Mouse (Mus musculus): Measurements from ENCODE around the gene C77080. TPM values are rescaled to one million over a fixed set of nuclear protein-coding genes. Genes with fewer than 3 reads are reported as not detected.

The C77080 gene
- polyA plus RNA-seq, 1 experiment from 2014 or later: 3.6 TPM

GRCm38 (mm10) chr4:129239075-129239474 lies 22.1 kb downstream of the C77080 start:
- H3K27ac ChIP-seq (ENCODE audit: low read depth, low read length): 0 out of 2 replicates have a peak overlapping the region, but pooled peaks have one; percentile 47
- H3K4me1 ChIP-seq (replicated peaks; ENCODE audit: control insufficient read depth, insufficient read depth, low read length): peaks cover 6% of the 10 kb centered on the region
- H3K4me2 ChIP-seq (replicated peaks; ENCODE audit: low read depth, low read length): peak overlapping the region; percentile 89
- ATAC-seq (ENCODE audit: low FRiP score) (peak; percentile 90), DNase-seq (ENCODE audit: low spot score) (peak; percentile 91)
- WGBS: 0% methylated on average over 12 of the region's 29 CpGs
- H3K9me3 ChIP-seq (ENCODE audit: control insufficient read depth, low read length): no peaks in the 10 kb centered on the region
- H3K4me3 ChIP-seq (ENCODE audit: low read depth, low read length): peak overlapping the region; percentile 79
- no peaks in the 10 kb centered on the region for H3K27me3 ChIP-seq (ENCODE audit: control insufficient read depth, insufficient read depth, low read length)
- H3K9ac ChIP-seq (ENCODE audit: low read depth, low read length): peak overlapping the region; percentile 66
- no peaks in the 10 kb centered on the region for H3K36me3 ChIP-seq (ENCODE audit: control insufficient read depth, insufficient read depth, low read length)

GRCm38 (mm10) chr4:129238579-129239016 lies 22.6 kb downstream of the C77080 start:
- DNase-seq (ENCODE audit: low spot score): no peak
- peak overlapping the region; percentile 79 for H3K4me3 ChIP-seq (ENCODE audit: low read depth, low read length)
- peak; percentile 72 for ATAC-seq (ENCODE audit: low FRiP score)
- no peaks in the 10 kb centered on the region for H3K27me3 ChIP-seq (ENCODE audit: control insufficient read depth, insufficient read depth, low read length)
- 0% methylated on average over 18 of the region's 23 CpGs for WGBS
- H3K9ac ChIP-seq (ENCODE audit: low read depth, low read length): peak overlapping the region; percentile 66
- no peaks in the 10 kb centered on the region for H3K9me3 ChIP-seq (ENCODE audit: control insufficient read depth, low read length)
- H3K4me1 ChIP-seq (replicated peaks; ENCODE audit: control insufficient read depth, insufficient read depth, low read length): peaks cover 6% of the 10 kb centered on the region
- peak overlapping the region; percentile 89 for H3K4me2 ChIP-seq (replicated peaks; ENCODE audit: low read depth, low read length)
- H3K27ac ChIP-seq (ENCODE audit: low read depth, low read length): 0 out of 2 replicates have a peak overlapping the region, but pooled peaks have one; percentile 47
- H3K36me3 ChIP-seq (ENCODE audit: control insufficient read depth, insufficient read depth, low read length): no peaks in the 10 kb centered on the region

GRCm38 (mm10) chr4:129237843-129238441 lies 23.3 kb downstream of the C77080 start:
- DNase-seq (ENCODE audit: low spot score) (peak; percentile 73), ATAC-seq (ENCODE audit: low FRiP score) (no peak; the same call in 1 of the 2 replicates)
- no peak overlapping the region for H3K27ac ChIP-seq (ENCODE audit: low read depth, low read length)
- no peaks in the 10 kb centered on the region for H3K36me3 ChIP-seq (ENCODE audit: control insufficient read depth, insufficient read depth, low read length)
- H3K27me3 ChIP-seq (ENCODE audit: control insufficient read depth, insufficient read depth, low read length): no peaks in the 10 kb centered on the region
- H3K9me3 ChIP-seq (ENCODE audit: control insufficient read depth, low read length): no peaks in the 10 kb centered on the region
- H3K4me2 ChIP-seq (replicated peaks; ENCODE audit: low read depth, low read length): peak overlapping the region; percentile 89
- peaks cover 6% of the 10 kb centered on the region for H3K4me1 ChIP-seq (replicated peaks; ENCODE audit: control insufficient read depth, insufficient read depth, low read length)
- peak overlapping the region; percentile 79 for H3K4me3 ChIP-seq (ENCODE audit: low read depth, low read length)
- WGBS: 6% methylated on average over 21 of the region's 21 CpGs
- peak overlapping the region; percentile 66; the same call in 1 of the 2 replicates for H3K9ac ChIP-seq (ENCODE audit: low read depth, low read length)

- 86% methylated on average over 8 of the region's 8 CpGs for WGBS
- Histone ChIP-seq H3K27ac (ENCODE audit: low read depth, low read length) (no peak overlapping the region), H3K4me3 (ENCODE audit: low read depth, low read length) (no peak overlapping the region), H3K36me3 (ENCODE audit: control insufficient read depth, insufficient read depth, low read length) (no peaks in the 10 kb centered on the region), H3K9me3 (ENCODE audit: control insufficient read depth, low read length) (no peaks in the 10 kb centered on the region), H3K4me2 (replicated peaks; ENCODE audit: low read depth, low read length) (no peak overlapping the region; the same call in 1 of the 2 replicates), H3K4me1 (replicated peaks; ENCODE audit: control insufficient read depth, insufficient read depth, low read length) (peaks cover 6% of the 10 kb centered on the region; the same call in 1 of the 2 replicates), H3K27me3 (ENCODE audit: control insufficient read depth, insufficient read depth, low read length) (no peaks in the 10 kb centered on the region), H3K9ac (ENCODE audit: low read depth, low read length) (no peak overlapping the region)
- no peak for ATAC-seq (ENCODE audit: low FRiP score)
- DNase-seq (ENCODE audit: low spot score): no peak
These were observed 24.9 kb downstream of the C77080 start for GRCm38 (mm10) chr4:129236236-129236813.

GRCm38 (mm10) chr4:129235147-129235546 lies 26.1 kb downstream of the C77080 start:
- H3K4me1 ChIP-seq (replicated peaks; ENCODE audit: control insufficient read depth, insufficient read depth, low read length): peaks cover 6% of the 10 kb centered on the region; the same call in 1 of the 2 replicates

GRCm38 (mm10) chr4:129234488-129234887 lies 26.7 kb downstream of the C77080 start:
- no peak overlapping the region for H3K4me3 ChIP-seq (ENCODE audit: low read depth, low read length)
- H3K27ac ChIP-seq (ENCODE audit: low read depth, low read length): no peak overlapping the region
- peaks cover 6% of the 10 kb centered on the region; the same call in 1 of the 2 replicates for H3K4me1 ChIP-seq (replicated peaks; ENCODE audit: control insufficient read depth, insufficient read depth, low read length)
- 88% methylated on average over 7 of the region's 7 CpGs for WGBS
- no peaks in the 10 kb centered on the region for H3K9me3 ChIP-seq (ENCODE audit: control insufficient read depth, low read length)
- H3K9ac ChIP-seq (ENCODE audit: low read depth, low read length): no peak overlapping the region
- no peaks in the 10 kb centered on the region for H3K27me3 ChIP-seq (ENCODE audit: control insufficient read depth, insufficient read depth, low read length)
- no peak overlapping the region for H3K4me2 ChIP-seq (replicated peaks; ENCODE audit: low read depth, low read length)
- ATAC-seq (ENCODE audit: low FRiP score) (no peak), DNase-seq (ENCODE audit: low spot score) (no peak)
- H3K36me3 ChIP-seq (ENCODE audit: control insufficient read depth, insufficient read depth, low read length): no peaks in the 10 kb centered on the region

More at GRCm38 (mm10) chr4:129235147-129235546, 26.1 kb downstream of the C77080 start:
- H3K4me2 ChIP-seq (replicated peaks; ENCODE audit: low read depth, low read length): no peak overlapping the region
- H3K4me3 ChIP-seq (ENCODE audit: low read depth, low read length): no peak overlapping the region
- no peaks in the 10 kb centered on the region for H3K36me3 ChIP-seq (ENCODE audit: control insufficient read depth, insufficient read depth, low read length)
- DNase-seq (ENCODE audit: low spot score) (no peak), ATAC-seq (ENCODE audit: low FRiP score) (no peak)
- H3K27me3 ChIP-seq (ENCODE audit: control insufficient read depth, insufficient read depth, low read length): no peaks in the 10 kb centered on the region
- H3K9ac ChIP-seq (ENCODE audit: low read depth, low read length): no peak overlapping the region
- H3K27ac ChIP-seq (ENCODE audit: low read depth, low read length): no peak overlapping the region
- WGBS: 79% methylated on average over 3 of the region's 3 CpGs
- no peaks in the 10 kb centered on the region for H3K9me3 ChIP-seq (ENCODE audit: control insufficient read depth, low read length)

GRCm38 (mm10) chr4:129232561-129233360 lies 28.4 kb downstream of the C77080 start:
- H3K27ac ChIP-seq (ENCODE audit: low read depth, low read length): no peak overlapping the region
- H3K9ac ChIP-seq (ENCODE audit: low read depth, low read length): no peak overlapping the region
- H3K4me1 ChIP-seq (replicated peaks; ENCODE audit: control insufficient read depth, insufficient read depth, low read length): peaks cover 4% of the 10 kb centered on the region
- DNase-seq (ENCODE audit: low spot score) (no peak), ATAC-seq (ENCODE audit: low FRiP score) (no peak)
- H3K27me3 ChIP-seq (ENCODE audit: control insufficient read depth, insufficient read depth, low read length): no peaks in the 10 kb centered on the region; the same call in 1 of the 2 replicates
- no peaks in the 10 kb centered on the region for H3K36me3 ChIP-seq (ENCODE audit: control insufficient read depth, insufficient read depth, low read length)
- WGBS: 70% methylated on average over 9 of the region's 9 CpGs
- H3K4me2 ChIP-seq (replicated peaks; ENCODE audit: low read depth, low read length): no peak overlapping the region
- no peak overlapping the region for H3K4me3 ChIP-seq (ENCODE audit: low read depth, low read length)
- H3K9me3 ChIP-seq (ENCODE audit: control insufficient read depth, low read length): no peaks in the 10 kb centered on the region

GRCm38 (mm10) chr4:129231594-129232450 lies 29.4 kb downstream of the C77080 start:
- Histone ChIP-seq H3K36me3 (ENCODE audit: control insufficient read depth, insufficient read depth, low read length) (no peaks in the 10 kb centered on the region), H3K27ac (ENCODE audit: low read depth, low read length) (no peak overlapping the region), H3K4me1 (replicated peaks; ENCODE audit: control insufficient read depth, insufficient read depth, low read length) (peaks cover 11% of the 10 kb centered on the region), H3K9ac (ENCODE audit: low read depth, low read length) (no peak overlapping the region), H3K27me3 (ENCODE audit: control insufficient read depth, insufficient read depth, low read length) (peaks cover 2% of the 10 kb centered on the region; the same call in 1 of the 2 replicates), H3K4me3 (ENCODE audit: low read depth, low read length) (no peak overlapping the region), H3K4me2 (replicated peaks; ENCODE audit: low read depth, low read length) (no peak overlapping the region), H3K9me3 (ENCODE audit: control insufficient read depth, low read length) (no peaks in the 10 kb centered on the region)
- DNase-seq (ENCODE audit: low spot score) (no peak), ATAC-seq (ENCODE audit: low FRiP score) (no peak)
- 66% methylated on average over 12 of the region's 12 CpGs for WGBS

Measured in hindbrain, embryonic 11.5 days (tissue).